Mouse (Mus musculus): ENCODE data around the gene 1700021F07Rik. TPM values are rescaled to one million over a fixed set of nuclear protein-coding genes. Genes with fewer than 3 reads are reported as not detected.

Gene 1700021F07Rik
- total RNA-seq (2023) = not detected

GRCm38 (mm10) chr2:173522376-173522775 lies at the start of gene 1700021F07Rik:
1700021F07Rik (plus strand) TSS chr2:173522586.

Other genes with a start within 250 kb of the 1700021F07Rik start
- 9.8 TPM for gene Pmepa1, start 246.1 kb upstream of the 1700021F07Rik start, total RNA-seq (2023)
- not detected for gene Ankrd60, start 55.8 kb downstream of the 1700021F07Rik start, total RNA-seq (2023)
- gene Rab22a, start 137.2 kb downstream of the 1700021F07Rik start, total RNA-seq (2023) = 28.3 TPM
- gene 1700010B08Rik, start 196.8 kb downstream of the 1700021F07Rik start, total RNA-seq (2023) = not detected
- gene Vapb, start 214.9 kb downstream of the 1700021F07Rik start, total RNA-seq (2023) = 42.0 TPM